In genomic region chrX:68641603-68642002, GRCm38 (mm10) we compare ENCODE assay signal across 19 mouse cellular contexts. TPM values are rescaled to one million over a fixed set of nuclear protein-coding genes. Genes with fewer than 3 reads are reported as not detected.
DNase-seq lines count a peak whose midpoint lies in the region; ATAC-seq and TF ChIP-seq lines count a peak whose summit lies in the region.
"Had no signal": no experiment of that assay in that cellular context is flagged by ENCODE, and none has a peak within 500 bp of the region (broad histone marks: within the 10 kb centered on the region; RNA-seq: fewer than 3 reads in every experiment).

No protein-coding gene starts in this region.

- 56% methylated on average over 1 of the region's 1 CpGs for WGBS in hindbrain, postnatal 0 days
- 62% methylated on average over 1 of the region's 1 CpGs for WGBS in hindbrain, embryonic 10.5 days

- intact Hi-C loops in left cerebral cortex, adult 2 months (cut with DNase I): no loop called here
- intact Hi-C loops in left cerebral cortex, postnatal 25 days (cut with DNase I): no loop called here

- H3K4me1 ChIP-seq in hindbrain, postnatal 0 days (ENCODE audit: insufficient read depth, low read length): no peaks in the 10 kb centered on the region
- H3K4me1 ChIP-seq in hindbrain, embryonic 10.5 days (replicated peaks): no peaks in the 10 kb centered on the region
- H3K4me1 ChIP-seq in CH12.LX (ENCODE audit: control insufficient read depth in 1 of 2, insufficient read depth in 2 of 2): no peaks in the 10 kb centered on the region
- H3K4me1 ChIP-seq: forebrain, embryonic 10.5 days had no signal

- peak; percentile 50 for TF ChIP-seq CTCF in hindbrain, postnatal 0 days (IDR thresholded peaks at IDR 0.05; ENCODE audit: low read depth)
- TF ChIP-seq CTCF in left cerebral cortex, adult 2 months (IDR thresholded peaks at IDR 0.05): peak; percentile 27; the same call in 1 of the 2 replicates
- TF ChIP-seq CTCF in CH12.LX (conservative IDR thresholded peaks at IDR 0.05 in 1 of 2, IDR thresholded peaks at IDR 0.05 in 1 of 2; ENCODE audit: low read depth in 2 of 2, low read length in 2 of 2): 0 out of 4 replicates have a peak, but pooled peaks of 1 of the 2 experiments have one; percentile 3
- TF ChIP-seq CTCF in brain, embryonic 14.5 days (IDR thresholded peaks at IDR 0.05; ENCODE audit: borderline replicate concordance, extremely low read depth, insufficient read depth, insufficient read length): no peak

- H3K9ac ChIP-seq in hindbrain, postnatal 0 days (replicated peaks; ENCODE audit: low read length): no peak overlapping the region
- H3K9ac ChIP-seq in CH12.LX (ENCODE audit: insufficient read depth, low read depth): no peak overlapping the region
- H3K9ac ChIP-seq: hindbrain, embryonic 14.5 days had no signal

- peak; percentile 24 for TF ChIP-seq RAD21 in CH12.LX (IDR thresholded peaks at IDR 0.05; ENCODE audit: low read depth, low read length)

- H3K36me3 ChIP-seq in hindbrain, postnatal 0 days (ENCODE audit: insufficient read depth, low read length): no peaks in the 10 kb centered on the region
- H3K36me3 ChIP-seq in hindbrain, embryonic 10.5 days: no peaks in the 10 kb centered on the region
- no peaks in the 10 kb centered on the region for H3K36me3 ChIP-seq in CH12.LX (replicated peaks in 1 of 2; ENCODE audit: control insufficient read depth in 1 of 2, insufficient read depth in 1 of 2, low read length in 1 of 2)
- H3K36me3 ChIP-seq: forebrain, embryonic 10.5 days had no signal

- H3K4me3 ChIP-seq in hindbrain, postnatal 0 days (ENCODE audit: low read length): no peak overlapping the region
- H3K4me3 ChIP-seq in hindbrain, embryonic 10.5 days: no peak overlapping the region
- H3K4me3 ChIP-seq in left cerebral cortex, adult 2 months: no peak overlapping the region
- H3K4me3 ChIP-seq in CH12.LX (replicated peaks in 1 of 3; ENCODE audit: low read depth in 2 of 3, low read length in 2 of 3, poor library complexity in 1 of 3): no peak overlapping the region
- H3K4me3 ChIP-seq: forebrain, embryonic 10.5 days had no signal

- peak; percentile 23 for DNase-seq in hindbrain, postnatal 0 days (ENCODE audit: low spot score)
- no peak for DNase-seq in hindbrain, embryonic 10.5 days (ENCODE audit: low spot score)
- DNase-seq in left cerebral cortex, adult 2 months (ENCODE audit: extremely low spot score in 1 of 2, low spot score in 2 of 2): no peak
- no peak for DNase-seq in left cerebral cortex, postnatal 25 days (ENCODE audit: low spot score in 2 of 2)
- DNase-seq in CH12.LX (ENCODE audit: extremely low read depth): no peak
- DNase-seq in brain, embryonic 14.5 days (ENCODE audit: low read depth): peak; percentile 8
- DNase-seq in heart, postnatal 4 days: no peak
- DNase-seq: adrenal gland, adult 8-10 months; adrenal gland, postnatal 25 days; B cell, adult 2 months; cerebellum, adult 18-20 months; cerebellum, adult 9-10 months; cerebellum, postnatal 14 days; gastrocnemius, postnatal 10 days; heart, adult 11 months had no signal

- in situ Hi-C loops in CH12.LX (cut with MboI; ENCODE audit: low pct_ligation_motif_present, low pct_unique_long_range_greater_than_20kb, low sequenced_read_pairs): no loop called here

- no peaks in the 10 kb centered on the region for H3K79me2 ChIP-seq in CH12.LX (replicated peaks; ENCODE audit: control insufficient read depth, extremely low read depth, insufficient read depth, poor library complexity, severe bottlenecking)

- no peaks in the 10 kb centered on the region for H3K9me3 ChIP-seq in hindbrain, postnatal 0 days (ENCODE audit: low read length)
- no peaks in the 10 kb centered on the region for H3K9me3 ChIP-seq in hindbrain, embryonic 10.5 days
- no peaks in the 10 kb centered on the region for H3K9me3 ChIP-seq in CH12.LX (replicated peaks; ENCODE audit: low read length)
- H3K9me3 ChIP-seq: forebrain, embryonic 10.5 days had no signal

- no peaks in the 10 kb centered on the region for H3K27me3 ChIP-seq in hindbrain, postnatal 0 days (ENCODE audit: insufficient read depth, low read length)
- H3K27me3 ChIP-seq in hindbrain, embryonic 10.5 days (ENCODE audit: insufficient read depth, poor library complexity, severe bottlenecking): no peaks in the 10 kb centered on the region
- H3K27me3 ChIP-seq in CH12.LX (replicated peaks): no peaks in the 10 kb centered on the region

- no peak overlapping the region for H3K4me2 ChIP-seq in hindbrain, postnatal 0 days (ENCODE audit: low read depth, low read length)
- no peak overlapping the region for H3K4me2 ChIP-seq in CH12.LX (ENCODE audit: insufficient read depth, low read depth, poor library complexity, severe bottlenecking)
- H3K4me2 ChIP-seq: heart, embryonic 11.5 days; hindbrain, embryonic 14.5 days had no signal

- no peak overlapping the region for H3K27ac ChIP-seq in hindbrain, postnatal 0 days
- no peak overlapping the region for H3K27ac ChIP-seq in hindbrain, embryonic 10.5 days
- no peak overlapping the region for H3K27ac ChIP-seq in left cerebral cortex, adult 2 months
- H3K27ac ChIP-seq in CH12.LX (ENCODE audit: insufficient read depth, low read depth): no peak overlapping the region
- H3K27ac ChIP-seq: forebrain, embryonic 10.5 days; hindbrain, embryonic 14.5 days had no signal

- TF ChIP-seq EP300 in CH12.LX (IDR thresholded peaks at IDR 0.05; ENCODE audit: low read length): no peak

- dilution Hi-C loops in CH12.LX (cut with MboI; ENCODE audit: extremely low pct_ligation_motif_present, extremely low pct_unique_long_range_greater_than_20kb, low sequenced_read_pairs): no loop called here

- TF ChIP-seq POLR2A in CH12.LX (IDR thresholded peaks at IDR 0.05; ENCODE audit: low read depth, low read length): no peak
- TF ChIP-seq POLR2A in brain, embryonic 14.5 days (IDR thresholded peaks at IDR 0.05; ENCODE audit: borderline replicate concordance, extremely low read depth, insufficient read depth, insufficient read length, poor library complexity, severe bottlenecking): no peak

- no peak for ATAC-seq in hindbrain, postnatal 0 days
- ATAC-seq: forebrain, embryonic 14.5 days had no signal

TF ChIP-seq in CH12.LX, 34 proteins besides CTCF, POLR2A, EP300 and RAD21:
- TF ChIP-seq ZC3H11A (IDR thresholded peaks at IDR 0.05; ENCODE audit: low read depth, low read length) (no peak), CHD1 (IDR thresholded peaks at IDR 0.05; ENCODE audit: low read depth, low read length) (no peak), CHD2 (IDR thresholded peaks at IDR 0.05; ENCODE audit: low read length) (no peak), JUN (IDR thresholded peaks at IDR 0.05; ENCODE audit: insufficient read depth, low read depth, low read length) (no peak), ELF1 (IDR thresholded peaks at IDR 0.05; ENCODE audit: low read depth, low read length) (no peak), MAZ (IDR thresholded peaks at IDR 0.05; ENCODE audit: low read depth, low read length) (no peak), NRF1 (IDR thresholded peaks at IDR 0.05; ENCODE audit: low read depth, low read length) (no peak), BHLHE40 (IDR thresholded peaks at IDR 0.05; ENCODE audit: low read depth, low read length) (no peak), IRF4 (IDR thresholded peaks at IDR 0.05; ENCODE audit: low read depth, low read length) (no peak), NELFE (IDR thresholded peaks at IDR 0.05; ENCODE audit: low read depth, low read length) (no peak), MYC (IDR thresholded peaks at IDR 0.05; ENCODE audit: low read depth, low read length) (no peak)
TF ChIP-seq in CH12.LX: peak in this region for 0.

RNA-seq across cellular contexts. Expression of gene Fmr1, which starts 36.7 kb away (rescaled TPM):
- total RNA-seq in hindbrain, postnatal 0 days (2014; rRNA removed): 30.4 and 31.4 TPM in 2 replicates
- polyA plus RNA-seq in hindbrain, postnatal 0 days (2015; fragmentation: Nextera tagmentation; extraction: Ambion mirVana): 39.9 and 40.3 TPM in 2 replicates
- 49.1 and 55.1 TPM in 2 replicates for polyA plus RNA-seq in hindbrain, embryonic 10.5 days (2016; fragmentation: Nextera tagmentation; extraction: Ambion mirVana)
- total RNA-seq in left cerebral cortex, adult 2 months (2021): 10 to 100 TPM; 67.8 to 73.5 TPM
- 10 to 100 TPM; 72.4 to 72.8 TPM for total RNA-seq in left cerebral cortex, postnatal 25 days (2021)
- total RNA-seq in CH12.LX (2012; rRNA removed): 15.9 and 25.2 TPM in 2 replicates
- 54.4 and 68.9 TPM in 2 replicates for total RNA-seq in CH12.LX (2014; rRNA removed)
- polyA plus RNA-seq in CH12.LX (2012; ENCODE audit: insufficient read length, low read depth): 40.5 and 45.3 TPM in 2 replicates
- polyA plus RNA-seq in brain, embryonic 14.5 days (2012; rRNA removed): 41.5 and 45.9 TPM in 2 replicates
- total RNA-seq in heart, postnatal 4 days (2021): 10 to 100 TPM; 39.5 to 39.9 TPM

Comparison
In these comparisons a context has a peak if more than half of its experiments do, and no peak if none do; other contexts are left out.
1. DNase-seq: peak in hindbrain, postnatal 0 days (single experiment) and brain, embryonic 14.5 days (single experiment); none in hindbrain, embryonic 10.5 days (single experiment), left cerebral cortex, adult 2 months (0 of 2), left cerebral cortex, postnatal 25 days (0 of 2), CH12.LX (single experiment) and heart, postnatal 4 days (single experiment).